22 mouse cellular contexts compared by ENCODE assay signal in the genomic region with DNA sequence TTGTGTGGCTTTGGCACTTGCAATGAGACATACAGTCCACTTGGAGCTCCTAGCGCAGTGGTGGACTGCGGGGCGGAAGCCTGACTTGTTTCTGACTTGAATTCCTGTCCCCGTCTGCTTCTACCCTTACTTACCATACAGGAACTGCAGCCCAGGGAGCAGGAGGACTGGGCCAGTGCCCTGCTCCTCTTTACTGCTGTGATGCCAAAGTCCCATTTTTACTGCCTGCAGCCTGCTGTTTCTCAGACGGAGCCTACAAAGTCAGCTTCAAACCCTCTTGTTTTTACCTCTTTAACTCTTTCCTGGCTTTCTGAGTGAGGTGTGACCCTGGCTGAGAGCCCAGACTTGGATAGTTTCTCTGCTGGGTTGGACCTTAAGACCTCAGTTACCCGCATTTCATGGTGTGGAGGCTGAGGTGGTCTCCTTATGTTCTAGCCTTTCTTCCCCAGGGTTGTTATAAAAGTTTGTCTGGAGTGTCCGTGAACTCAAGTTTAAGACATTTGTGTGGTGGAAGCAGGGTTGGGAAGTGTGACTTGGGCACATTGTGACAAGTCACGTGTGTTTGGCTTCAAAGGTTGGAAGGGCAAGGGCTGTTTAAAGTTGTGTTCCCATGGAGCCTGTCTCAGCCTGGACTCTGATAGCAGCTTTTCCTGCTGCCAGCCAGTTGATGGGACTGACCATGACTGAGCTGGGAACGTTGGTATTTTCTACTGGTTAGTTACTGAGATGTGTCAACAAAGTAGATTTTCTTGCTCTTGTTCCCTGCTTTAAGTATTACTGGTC. TPM values are rescaled to one million over a fixed set of nuclear protein-coding genes. Genes with fewer than 3 reads are reported as not detected.
A peak's percentile ranks its signal among the peaks of the same experiment; 100 is the strongest.
DNase-seq lines count a peak whose midpoint lies in the region; ATAC-seq and TF ChIP-seq lines count a peak whose summit lies in the region.
"Had no signal": no experiment of that assay in that cellular context is flagged by ENCODE, and none has a peak within 500 bp of the region (broad histone marks: within the 10 kb centered on the region; RNA-seq: fewer than 3 reads in every experiment).

No protein-coding gene starts in this region.

- no peak for ATAC-seq in kidney, embryonic 14.5 days (ENCODE audit: low FRiP score, low TSS enrichment)
- ATAC-seq in liver, embryonic 16.5 days (ENCODE audit: low read depth), result peak; percentile 69
- ATAC-seq in intestine, postnatal 0 days, result peak; percentile 90
- ATAC-seq: forebrain, embryonic 14.5 days; hindbrain, embryonic 16.5 days had no signal

- H3K9ac ChIP-seq in kidney, embryonic 14.5 days (ENCODE audit: low read depth, low read length), result no peak overlapping the region
- H3K9ac ChIP-seq in liver, embryonic 16.5 days (ENCODE audit: low read depth, low read length), result no peak overlapping the region
- H3K9ac ChIP-seq in intestine, postnatal 0 days (ENCODE audit: low read depth, low read length), result no peak overlapping the region
- H3K9ac ChIP-seq: embryonic facial prominence, embryonic 15.5 days; limb, embryonic 15.5 days had no signal

- 75% methylated on average over 9 of the region's 9 CpGs for WGBS in kidney, embryonic 14.5 days
- WGBS in liver, embryonic 16.5 days (ENCODE audit: insufficient replicate concordance), result 78% methylated on average over 9 of the region's 9 CpGs
- 48% methylated on average over 9 of the region's 9 CpGs for WGBS in intestine, postnatal 0 days
- WGBS in lung, adult 2 months, result 80% methylated on average over 9 of the region's 9 CpGs

- H3K27me3 ChIP-seq in kidney, embryonic 14.5 days (ENCODE audit: control insufficient read depth, insufficient read depth, low read length), result no peaks in the 10 kb centered on the region
- H3K27me3 ChIP-seq in liver, embryonic 16.5 days (ENCODE audit: control insufficient read depth, insufficient read depth, low read depth, low read length), result no peaks in the 10 kb centered on the region
- no peaks in the 10 kb centered on the region for H3K27me3 ChIP-seq in intestine, postnatal 0 days (replicated peaks; ENCODE audit: control insufficient read depth, insufficient read depth, low read length)
- H3K27me3 ChIP-seq: embryonic facial prominence, embryonic 15.5 days; limb, embryonic 15.5 days had no signal

- H3K4me2 ChIP-seq in kidney, embryonic 14.5 days (replicated peaks; ENCODE audit: low read depth, low read length), result no peak overlapping the region
- no peak overlapping the region for H3K4me2 ChIP-seq in liver, embryonic 16.5 days (ENCODE audit: low read depth, low read length)
- H3K4me2 ChIP-seq in intestine, postnatal 0 days (replicated peaks; ENCODE audit: low read depth), result peak overlapping the region; percentile 9; the same call in 1 of the 2 replicates
- H3K4me2 ChIP-seq: embryonic facial prominence, embryonic 15.5 days; limb, embryonic 15.5 days had no signal

- H3K36me3 ChIP-seq in kidney, embryonic 14.5 days (ENCODE audit: control insufficient read depth, insufficient read depth, low read length), result peaks cover 63% of the 10 kb centered on the region
- H3K36me3 ChIP-seq in liver, embryonic 16.5 days (ENCODE audit: control insufficient read depth, insufficient read depth), result peaks cover 41% of the 10 kb centered on the region
- H3K36me3 ChIP-seq in intestine, postnatal 0 days (ENCODE audit: control insufficient read depth, insufficient read depth), result peaks cover 59% of the 10 kb centered on the region

- TF ChIP-seq POLR2A in lung, adult 2 months (IDR thresholded peaks at IDR 0.05; ENCODE audit: borderline replicate concordance, extremely low read depth, low read depth, low read length), result no peak

- H3K9me3 ChIP-seq in kidney, embryonic 14.5 days (ENCODE audit: control insufficient read depth, low read length), result no peaks in the 10 kb centered on the region
- H3K9me3 ChIP-seq in liver, embryonic 16.5 days (replicated peaks; ENCODE audit: control insufficient read depth, low read length), result no peaks in the 10 kb centered on the region
- no peaks in the 10 kb centered on the region for H3K9me3 ChIP-seq in intestine, postnatal 0 days (ENCODE audit: control insufficient read depth)
- H3K9me3 ChIP-seq: embryonic facial prominence, embryonic 15.5 days; limb, embryonic 15.5 days had no signal

- TF ChIP-seq CTCF in intestine, postnatal 0 days (IDR thresholded peaks at IDR 0.05; ENCODE audit: low read depth), result peak; percentile 44; the same call in 1 of the 2 replicates
- no peak for TF ChIP-seq CTCF in lung, adult 2 months (IDR thresholded peaks at IDR 0.05; ENCODE audit: insufficient read depth, low read length)

- no peak overlapping the region for H3K4me3 ChIP-seq in kidney, embryonic 14.5 days (ENCODE audit: low read length)
- no peak overlapping the region for H3K4me3 ChIP-seq in liver, embryonic 16.5 days (ENCODE audit: low read depth, low read length)
- no peak overlapping the region for H3K4me3 ChIP-seq in intestine, postnatal 0 days (ENCODE audit: low read depth, low read length)
- no peak overlapping the region for H3K4me3 ChIP-seq in lung, adult 2 months (replicated peaks; ENCODE audit: extremely low read depth, low read depth, low read length)
- H3K4me3 ChIP-seq: embryonic facial prominence, embryonic 15.5 days; left cerebral cortex, adult 2 months; limb, embryonic 15.5 days had no signal

- no peak overlapping the region for H3K27ac ChIP-seq in kidney, embryonic 14.5 days (ENCODE audit: low read depth, low read length)
- H3K27ac ChIP-seq in liver, embryonic 16.5 days (ENCODE audit: low read length), result 0 out of 2 replicates have a peak overlapping the region, but pooled peaks have one; percentile 17
- peak overlapping the region; percentile 80 for H3K27ac ChIP-seq in intestine, postnatal 0 days (ENCODE audit: low read depth, low read length)
- H3K27ac ChIP-seq: embryonic facial prominence, embryonic 15.5 days; left cerebral cortex, adult 2 months; limb, embryonic 15.5 days had no signal

- peak; percentile 68 to 77 for DNase-seq in kidney, adult 8-10 months
- DNase-seq in liver, result no peak
- DNase-seq in yolk sac, embryonic 10.5 days (ENCODE audit: low spot score), result peak; percentile 59
- no peak for DNase-seq in testis, postnatal 10 days (ENCODE audit: low spot score)
- no peak for DNase-seq in lung, adult 2 months
- DNase-seq: adrenal gland, postnatal 25 days; cerebellum, adult 11 months; cerebellum, adult 9-11 months; left cerebral cortex, postnatal 4 days; lung, postnatal 4 days; midbrain, embryonic 14.5 days; right cerebral cortex, postnatal 14 days; spleen, adult 18-20 months; thymus, postnatal 14 days had no signal

- H3K4me1 ChIP-seq in kidney, embryonic 14.5 days (ENCODE audit: control insufficient read depth, insufficient read depth, low read length), result no peaks in the 10 kb centered on the region
- H3K4me1 ChIP-seq in liver, embryonic 16.5 days (ENCODE audit: control insufficient read depth, low read depth, low read length), result peaks cover 7% of the 10 kb centered on the region
- 0 out of 2 replicates have a peak, but pooled peaks cover 3% of the 10 kb centered on the region for H3K4me1 ChIP-seq in intestine, postnatal 0 days (replicated peaks; ENCODE audit: control insufficient read depth, insufficient read depth, low read length)
- no peaks in the 10 kb centered on the region for H3K4me1 ChIP-seq in lung, adult 2 months (ENCODE audit: control insufficient read depth, insufficient read depth, low read length)

RNA-seq across cellular contexts. Expression of a gene that starts 38.8 kb away (rescaled TPM):
- polyA plus RNA-seq in kidney, embryonic 14.5 days (2014; fragmentation: Nextera tagmentation; extraction: Ambion mirVana), result 14.6 and 22.1 TPM in 2 replicates
- 6.5 and 6.8 TPM in 2 replicates for polyA plus RNA-seq in liver, embryonic 16.5 days (2015; fragmentation: Nextera tagmentation; extraction: Ambion mirVana)
- 15.3 and 18.4 TPM in 2 replicates for polyA plus RNA-seq in intestine, postnatal 0 days (2015; fragmentation: Nextera tagmentation; extraction: Ambion mirVana)
- polyA plus RNA-seq in lung, adult 2 months (2012; rRNA removed), result 13.2 and 14.3 TPM in 2 replicates

Comparison
In these comparisons a context has a peak if more than half of its experiments do, and no peak if none do; other contexts are left out.
1. DNase-seq: peak in kidney, adult 8-10 months (2 of 2) and yolk sac, embryonic 10.5 days (single experiment); none in liver (single experiment), testis, postnatal 10 days (single experiment) and lung, adult 2 months (single experiment).